11 mouse cellular contexts compared by ENCODE assay signal in the genomic region with DNA sequence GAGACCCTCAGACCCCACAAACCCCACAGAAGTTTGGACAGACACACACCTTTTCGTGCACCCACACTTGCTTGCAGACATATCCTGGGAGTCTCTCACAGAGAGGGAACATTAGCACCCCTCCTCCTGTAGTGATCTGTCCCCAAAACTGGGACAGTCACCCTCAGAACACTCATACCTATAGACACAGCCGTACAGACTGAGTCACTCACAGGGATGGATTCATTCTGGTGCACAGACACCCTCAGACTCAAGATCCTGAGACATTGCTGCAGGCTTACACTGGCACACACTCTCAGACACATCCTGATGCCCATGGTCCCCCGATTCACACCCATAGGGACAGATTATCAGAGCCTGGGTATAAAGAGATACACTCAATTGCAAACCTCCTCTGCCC. TPM values are rescaled to one million over a fixed set of nuclear protein-coding genes. Genes with fewer than 3 reads are reported as not detected.
DNase-seq lines count a peak whose midpoint lies in the region; ATAC-seq and TF ChIP-seq lines count a peak whose summit lies in the region.
"Had no signal": no experiment of that assay in that cellular context is flagged by ENCODE, and none has a peak within 500 bp of the region (broad histone marks: within the 10 kb centered on the region; RNA-seq: fewer than 3 reads in every experiment).

No protein-coding gene starts in this region.

- no peaks in the 10 kb centered on the region for H3K36me3 ChIP-seq in forebrain, embryonic 13.5 days (ENCODE audit: poor library complexity, severe bottlenecking)
- H3K36me3 ChIP-seq in forebrain, embryonic 14.5 days (ENCODE audit: control insufficient read depth, insufficient read depth, low read length): no peaks in the 10 kb centered on the region
- no peaks in the 10 kb centered on the region for H3K36me3 ChIP-seq in limb, embryonic 12.5 days
- no peaks in the 10 kb centered on the region for H3K36me3 ChIP-seq in limb, embryonic 10.5 days
- no peaks in the 10 kb centered on the region for H3K36me3 ChIP-seq in hindbrain, postnatal 0 days (ENCODE audit: insufficient read depth, low read length)
- no peaks in the 10 kb centered on the region for H3K36me3 ChIP-seq in stomach, embryonic 15.5 days
- H3K36me3 ChIP-seq: G1E had no signal

- ATAC-seq in forebrain, embryonic 13.5 days: 0 out of 2 replicates have a peak, but pooled peaks have one; percentile 16
- ATAC-seq in forebrain, embryonic 14.5 days: no peak
- no peak for ATAC-seq in limb, embryonic 12.5 days (ENCODE audit: insufficient number of reproducible peaks, insufficient read depth, low FRiP score, low TSS enrichment, low read depth)
- ATAC-seq in hindbrain, postnatal 0 days: no peak
- no peak for ATAC-seq in stomach, embryonic 15.5 days (ENCODE audit: insufficient read depth, low FRiP score, low read depth)

- peak overlapping the region; percentile 79 for H3K4me2 ChIP-seq in forebrain, embryonic 13.5 days
- H3K4me2 ChIP-seq in forebrain, embryonic 14.5 days (ENCODE audit: low read length): no peak overlapping the region
- 0 out of 2 replicates have a peak overlapping the region, but pooled peaks have one; percentile 97 for H3K4me2 ChIP-seq in limb, embryonic 12.5 days
- H3K4me2 ChIP-seq in hindbrain, postnatal 0 days (ENCODE audit: low read depth, low read length): peak overlapping the region; percentile 77
- no peak overlapping the region; the same call in 1 of the 2 replicates for H3K4me2 ChIP-seq in stomach, embryonic 15.5 days

- H3K27me3 ChIP-seq in forebrain, embryonic 13.5 days: peaks cover 70% of the 10 kb centered on the region
- H3K27me3 ChIP-seq in forebrain, embryonic 14.5 days (replicated peaks; ENCODE audit: control insufficient read depth, insufficient read depth, low read length): peaks cover 36% of the 10 kb centered on the region
- H3K27me3 ChIP-seq in limb, embryonic 12.5 days: peaks cover 96% of the 10 kb centered on the region
- peaks cover 97% of the 10 kb centered on the region for H3K27me3 ChIP-seq in limb, embryonic 10.5 days (ENCODE audit: low read depth, poor library complexity, severe bottlenecking)
- no peaks in the 10 kb centered on the region for H3K27me3 ChIP-seq in hindbrain, postnatal 0 days (ENCODE audit: insufficient read depth, low read length)
- H3K27me3 ChIP-seq in stomach, embryonic 15.5 days (replicated peaks): peaks cover 56% of the 10 kb centered on the region

- H3K4me3 ChIP-seq in forebrain, embryonic 13.5 days: peak overlapping the region; percentile 62; the same call in 1 of the 2 replicates
- H3K4me3 ChIP-seq in forebrain, embryonic 14.5 days (ENCODE audit: low read depth, low read length): no peak overlapping the region
- no peak overlapping the region for H3K4me3 ChIP-seq in limb, embryonic 12.5 days (replicated peaks)
- H3K4me3 ChIP-seq in limb, embryonic 10.5 days: no peak overlapping the region
- H3K4me3 ChIP-seq in hindbrain, postnatal 0 days (ENCODE audit: low read length): peak overlapping the region; percentile 67
- H3K4me3 ChIP-seq in stomach, embryonic 15.5 days (replicated peaks): peak overlapping the region; percentile 53; the same call in 1 of the 2 replicates
- H3K4me3 ChIP-seq: myocyte had no signal

- no peaks in the 10 kb centered on the region for H3K9me3 ChIP-seq in forebrain, embryonic 13.5 days (replicated peaks)
- H3K9me3 ChIP-seq in forebrain, embryonic 14.5 days (replicated peaks; ENCODE audit: control insufficient read depth, low read length): no peaks in the 10 kb centered on the region
- no peaks in the 10 kb centered on the region for H3K9me3 ChIP-seq in limb, embryonic 12.5 days
- no peaks in the 10 kb centered on the region for H3K9me3 ChIP-seq in limb, embryonic 10.5 days (replicated peaks)
- no peaks in the 10 kb centered on the region for H3K9me3 ChIP-seq in hindbrain, postnatal 0 days (ENCODE audit: low read length)
- no peaks in the 10 kb centered on the region for H3K9me3 ChIP-seq in stomach, embryonic 15.5 days

- no peak overlapping the region for H3K9ac ChIP-seq in forebrain, embryonic 13.5 days
- no peak overlapping the region; the same call in 1 of the 2 replicates for H3K9ac ChIP-seq in forebrain, embryonic 14.5 days (ENCODE audit: low read length)
- no peak overlapping the region for H3K9ac ChIP-seq in limb, embryonic 12.5 days (replicated peaks)
- no peak overlapping the region for H3K9ac ChIP-seq in hindbrain, postnatal 0 days (replicated peaks; ENCODE audit: low read length)
- no peak overlapping the region for H3K9ac ChIP-seq in stomach, embryonic 15.5 days
- H3K9ac ChIP-seq: liver, embryonic 14.5 days had no signal

- DNase-seq in forebrain, embryonic 14.5 days (ENCODE audit: low spot score): no peak
- no peak for DNase-seq in limb, embryonic 10.5 days (ENCODE audit: low spot score)
- DNase-seq in hindbrain, postnatal 0 days (ENCODE audit: low spot score): no peak
- no peak for DNase-seq in T-cell, adult 2 months (ENCODE audit: low spot score)
- no peak for DNase-seq in c-Kit-positive CD71-positive TER-119-positive erythroid progenitor cells, embryonic 14.5 days (ENCODE audit: low spot score)

- peaks cover 17% of the 10 kb centered on the region for H3K4me1 ChIP-seq in forebrain, embryonic 13.5 days
- peaks cover 8% of the 10 kb centered on the region for H3K4me1 ChIP-seq in forebrain, embryonic 14.5 days (ENCODE audit: control insufficient read depth, insufficient read depth, low read length)
- peaks cover 4% of the 10 kb centered on the region; the same call in 1 of the 2 replicates for H3K4me1 ChIP-seq in limb, embryonic 12.5 days (replicated peaks)
- peaks cover 12% of the 10 kb centered on the region for H3K4me1 ChIP-seq in limb, embryonic 10.5 days
- peaks cover 15% of the 10 kb centered on the region; the same call in 1 of the 2 replicates for H3K4me1 ChIP-seq in hindbrain, postnatal 0 days (ENCODE audit: insufficient read depth, low read length)
- H3K4me1 ChIP-seq in stomach, embryonic 15.5 days: peaks cover 6% of the 10 kb centered on the region; the same call in 1 of the 2 replicates

- H3K27ac ChIP-seq in forebrain, embryonic 13.5 days: no peak overlapping the region
- no peak overlapping the region for H3K27ac ChIP-seq in forebrain, embryonic 14.5 days (ENCODE audit: low read depth, low read length)
- H3K27ac ChIP-seq in limb, embryonic 12.5 days: no peak overlapping the region
- H3K27ac ChIP-seq in limb, embryonic 10.5 days: no peak overlapping the region
- no peak overlapping the region for H3K27ac ChIP-seq in hindbrain, postnatal 0 days
- no peak overlapping the region for H3K27ac ChIP-seq in stomach, embryonic 15.5 days
- H3K27ac ChIP-seq: liver, embryonic 14.5 days had no signal

- no peak for TF ChIP-seq CTCF in hindbrain, postnatal 0 days (IDR thresholded peaks at IDR 0.05; ENCODE audit: low read depth)

- 78% methylated on average over 3 of the region's 3 CpGs for whole genome bisulfite sequencing in forebrain, embryonic 13.5 days
- 75% methylated on average over 3 of the region's 3 CpGs for WGBS in forebrain, embryonic 14.5 days
- 83% methylated on average over 3 of the region's 3 CpGs for WGBS in limb, embryonic 12.5 days
- WGBS in limb, embryonic 10.5 days: 77% methylated on average over 3 of the region's 3 CpGs
- WGBS in hindbrain, postnatal 0 days: 76% methylated on average over 3 of the region's 3 CpGs
- 64% methylated on average over 3 of the region's 3 CpGs for WGBS in stomach, embryonic 15.5 days

RNA-seq across cellular contexts. Expression of a gene that starts 1.1 kb away (rescaled TPM):
- polyA plus RNA-seq in forebrain, embryonic 13.5 days (2015; fragmentation: Nextera tagmentation; extraction: Ambion mirVana): 2.5 and 3.0 TPM in 2 replicates
- 1.7 and 2.3 TPM in 2 replicates for polyA plus RNA-seq in forebrain, embryonic 14.5 days (2014; fragmentation: Nextera tagmentation; extraction: Ambion mirVana)
- 0.26 and 0.32 TPM in 2 replicates for polyA plus RNA-seq in limb, embryonic 12.5 days (2016; fragmentation: Nextera tagmentation; extraction: Ambion mirVana)
- polyA plus RNA-seq in limb, embryonic 10.5 days (2016; fragmentation: Nextera tagmentation; extraction: Ambion mirVana): 0.06 and 0.24 TPM in 2 replicates
- total RNA-seq in hindbrain, postnatal 0 days (2014; rRNA removed): 76.7 and 81.0 TPM in 2 replicates
- polyA plus RNA-seq in hindbrain, postnatal 0 days (2015; fragmentation: Nextera tagmentation; extraction: Ambion mirVana): 16.7 and 19.6 TPM in 2 replicates
- polyA plus RNA-seq in stomach, embryonic 15.5 days (2015; fragmentation: Nextera tagmentation; extraction: Ambion mirVana): 1.0 and 1.3 TPM in 2 replicates
- polyA plus RNA-seq: G1E, myocyte had no signal

Comparison
In these comparisons a context has a peak if more than half of its experiments do, and no peak if none do; other contexts are left out.
1. H3K4me2 ChIP-seq: peak in forebrain, embryonic 13.5 days (single experiment), limb, embryonic 12.5 days (single experiment) and hindbrain, postnatal 0 days (single experiment); none in forebrain, embryonic 14.5 days (single experiment) and stomach, embryonic 15.5 days (single experiment).
2. H3K4me3 ChIP-seq: peak in forebrain, embryonic 13.5 days (single experiment), hindbrain, postnatal 0 days (single experiment) and stomach, embryonic 15.5 days (single experiment); none in forebrain, embryonic 14.5 days (single experiment), limb, embryonic 12.5 days (single experiment) and limb, embryonic 10.5 days (single experiment).